Mouse (Mus musculus) hindbrain, embryonic 11.5 days (tissue): ENCODE data around the gene Usp45. TPM values are rescaled to one million over a fixed set of nuclear protein-coding genes. Genes with fewer than 3 reads are reported as not detected.

Source experiments
- ATAC-seq: fragments of 200-750 bp; cut with Nextera tagmentation; 2 replicates; pipeline ENCODE4 v1.8.0; 2017; ENCODE audit warnings: mild to moderate bottlenecking, moderate TSS enrichment, moderate library complexity; ENCODE audit not compliant: low FRiP score
- DNase-seq: peaks from one replicate; pipeline ENCODE4 v3.0.0-alpha.2; 2015; ENCODE audit warnings: low spot score
- H3K27ac ChIP-seq: fragments of 300-500 bp; sonication (generic); 2 replicates; pipeline ENCODE4 v1.5.1; 2014; ENCODE audit warnings: mild to moderate bottlenecking, low read depth, low read length
- H3K27me3 ChIP-seq: fragments of 300-500 bp; sonication (generic); 2 replicates; pipeline ENCODE4 v1.6.1; 2014; ENCODE audit warnings: mild to moderate bottlenecking, low read length, moderate library complexity, mixed read lengths; ENCODE audit not compliant: control insufficient read depth, insufficient read depth
- H3K36me3 ChIP-seq: fragments of 300-500 bp; sonication (generic); 2 replicates; pipeline ENCODE4 v1.6.1; 2014; ENCODE audit warnings: mild to moderate bottlenecking, low read length, moderate library complexity, mixed read lengths; ENCODE audit not compliant: control insufficient read depth, insufficient read depth
- H3K4me1 ChIP-seq: fragments of 300-500 bp; sonication (generic); replicated peaks from 2 replicates; pipeline ENCODE4 v1.6.1; 2014; ENCODE audit warnings: low read length, mixed read lengths; ENCODE audit not compliant: control insufficient read depth, insufficient read depth
- H3K4me2 ChIP-seq: fragments of 300-500 bp; sonication (generic); replicated peaks from 2 replicates; pipeline ENCODE4 v1.6.1; 2014; ENCODE audit warnings: mild to moderate bottlenecking, low read depth, low read length
- H3K4me3 ChIP-seq: fragments of 300-500 bp; sonication (generic); 2 replicates; pipeline ENCODE4 v1.5.1; 2014; ENCODE audit warnings: low read depth, low read length
- H3K9ac ChIP-seq: fragments of 300-500 bp; sonication (generic); 2 replicates; pipeline ENCODE4 v1.6.1; 2014; ENCODE audit warnings: low read depth, low read length
- H3K9me3 ChIP-seq: fragments of 300-500 bp; sonication (generic); 2 replicates; pipeline ENCODE4 v1.6.1; 2016; ENCODE audit warnings: low read length; ENCODE audit not compliant: control insufficient read depth
- WGBS: fragments of 180-500 bp; shearing (Covaris S2); extraction: QIAGEN DNeasy Blood & Tissue Kit; methylation state at CpG from one replicate; pipeline ENCODE4 v1.1.7; 2014; 5-methylcytosine and 5-hydroxymethylcytosine counted together
- polyA plus RNA-seq: library from polyadenylated mRNA; unstranded; fragments of >200 nt; fragmentation: Nextera tagmentation; extraction: Ambion mirVana; gene quantifications from 2 replicates; pipeline ENCODE4 v1.2.1, GENCODE M21; 2014

The Usp45 gene
- polyA plus RNA-seq, 1 experiment from 2014 or later, result 17.4 TPM

- DNase-seq, result no peak
- WGBS, result 93% methylated on average over 6 of the region's 6 CpGs
- Histone ChIP-seq H3K27ac (no peak overlapping the region), H3K9me3 (no peaks in the 10 kb centered on the region), H3K36me3 (no peaks in the 10 kb centered on the region), H3K4me1 (no peaks in the 10 kb centered on the region), H3K9ac (no peak overlapping the region), H3K4me2 (no peak overlapping the region), H3K27me3 (no peaks in the 10 kb centered on the region), H3K4me3 (no peak overlapping the region)
- no peak for ATAC-seq
These were observed 45.7 kb downstream of the Usp45 start for GRCm38 (mm10) chr4:21812635-21813034.

- no peaks in the 10 kb centered on the region for H3K4me1 ChIP-seq
- H3K36me3 ChIP-seq, result no peaks in the 10 kb centered on the region
- H3K9me3 ChIP-seq, result no peaks in the 10 kb centered on the region
- no peak overlapping the region for H3K9ac ChIP-seq
- H3K4me2 ChIP-seq, result no peak overlapping the region
- H3K4me3 ChIP-seq, result no peak overlapping the region
- H3K27ac ChIP-seq, result no peak overlapping the region
- ATAC-seq (peak; percentile 86), DNase-seq (peak; percentile 76)
- H3K27me3 ChIP-seq, result no peaks in the 10 kb centered on the region
- 41% methylated on average over 2 of the region's 2 CpGs for WGBS
These were observed 47.1 kb downstream of the Usp45 start for GRCm38 (mm10) chr4:21814029-21814428.

DNA sequence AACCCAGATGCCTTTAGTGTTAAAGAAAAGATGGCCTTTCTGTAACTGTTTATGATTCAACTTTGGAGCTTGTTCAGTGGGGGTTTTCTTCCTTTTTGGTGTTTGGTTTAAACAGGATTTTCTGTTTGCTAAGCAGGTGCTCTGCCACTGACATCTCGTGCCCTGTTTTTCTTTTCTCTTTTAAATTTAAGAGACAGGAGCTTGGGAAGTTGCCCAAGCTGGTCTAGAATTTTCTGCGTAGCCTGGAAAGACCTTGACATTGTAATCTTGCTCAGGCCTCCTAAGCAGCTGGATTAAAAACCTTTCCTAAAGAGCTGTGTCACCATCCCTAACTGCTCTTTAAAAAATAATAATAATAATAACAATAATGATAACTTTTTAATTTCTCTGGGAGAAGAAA lies 59.7 kb downstream of the Usp45 start:
- Histone ChIP-seq H3K36me3 (no peaks in the 10 kb centered on the region), H3K9ac (no peak overlapping the region), H3K9me3 (no peaks in the 10 kb centered on the region), H3K4me2 (no peak overlapping the region), H3K27ac (no peak overlapping the region), H3K4me3 (no peak overlapping the region), H3K4me1 (no peaks in the 10 kb centered on the region), H3K27me3 (no peaks in the 10 kb centered on the region)
- 89% methylated on average over 2 of the region's 2 CpGs for WGBS
- ATAC-seq (no peak), DNase-seq (no peak)

DNA sequence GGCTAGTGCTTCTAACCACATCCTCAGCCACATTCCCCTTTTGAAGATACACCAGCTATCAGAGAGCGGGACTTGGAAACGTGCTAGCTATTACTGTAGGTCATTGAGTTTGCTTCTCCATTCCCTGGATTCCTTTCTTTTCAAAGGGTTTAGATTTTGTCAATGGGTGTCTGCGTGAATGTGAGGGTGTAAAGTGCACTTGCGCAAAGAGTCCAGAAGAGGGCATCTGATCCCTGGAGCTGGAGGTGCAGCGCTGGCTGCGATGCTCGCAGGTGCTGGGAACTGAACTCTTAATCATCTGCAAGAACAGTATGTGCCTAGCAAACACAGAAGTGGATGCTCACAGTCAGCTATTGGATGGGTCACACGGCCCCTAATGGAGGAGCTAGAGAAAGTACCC lies 65.9 kb downstream of the Usp45 start:
- ATAC-seq (no peak), DNase-seq (no peak)
- Histone ChIP-seq H3K4me2 (no peak overlapping the region), H3K36me3 (no peaks in the 10 kb centered on the region), H3K9ac (no peak overlapping the region), H3K4me1 (no peaks in the 10 kb centered on the region), H3K4me3 (no peak overlapping the region), H3K27me3 (no peaks in the 10 kb centered on the region), H3K27ac (no peak overlapping the region), H3K9me3 (no peaks in the 10 kb centered on the region)
- 91% methylated on average over 8 of the region's 8 CpGs for WGBS

- no peaks in the 10 kb centered on the region for H3K36me3 ChIP-seq
- peak within 1 kb of the TSS; percentile 46 for H3K4me2 ChIP-seq
- peak within 1 kb of the TSS; percentile 94 for H3K9ac ChIP-seq
- 0 out of 2 replicates have a peak, but pooled peaks cover 5% of the 10 kb centered on the region for H3K4me1 ChIP-seq
- H3K9me3 ChIP-seq, result no peaks in the 10 kb centered on the region
- H3K27me3 ChIP-seq, result no peaks in the 10 kb centered on the region
- under 1% methylated on average over 50 of the region's 50 CpGs for WGBS
- DNase-seq, result peak; percentile 97
- peak; percentile 98 for ATAC-seq
- peak within 1 kb of the TSS; percentile 95 for H3K27ac ChIP-seq
- H3K4me3 ChIP-seq, result peak within 1 kb of the TSS; percentile 82
These were observed 80.7 kb downstream of the Usp45 start, which contains the start of gene Pnisr for GRCm38 (mm10) chr4:21847481-21848286. Pnisr (plus strand) TSS chr4:21847583.

DNA sequence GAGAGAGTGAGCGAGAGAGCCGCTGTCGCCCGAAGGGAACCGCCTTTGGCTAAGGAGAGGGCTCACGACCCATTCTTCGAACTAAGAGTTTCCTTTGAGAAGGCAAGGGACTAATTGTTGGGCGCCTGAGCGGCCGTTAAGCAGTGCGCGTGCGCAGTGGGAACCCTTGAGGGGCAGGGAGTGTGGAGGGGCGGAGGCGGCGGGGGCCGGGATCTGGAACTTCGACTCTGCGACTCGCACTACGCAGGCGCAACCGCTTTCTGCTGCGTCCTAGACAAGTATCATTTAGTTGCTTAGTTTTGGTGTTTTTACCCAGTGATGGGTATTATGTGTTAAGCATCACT lies 81.3 kb downstream of the Usp45 start:
- no peaks in the 10 kb centered on the region for H3K36me3 ChIP-seq
- H3K27ac ChIP-seq, result peak overlapping the region; percentile 95
- no peaks in the 10 kb centered on the region for H3K27me3 ChIP-seq
- DNase-seq (peak; percentile 93), ATAC-seq (peak; percentile 90)
- H3K9me3 ChIP-seq, result no peaks in the 10 kb centered on the region
- H3K4me3 ChIP-seq, result peak overlapping the region; percentile 82
- 0% methylated on average over 24 of the region's 24 CpGs for WGBS
- peak overlapping the region; percentile 15 for H3K4me2 ChIP-seq
- 0 out of 2 replicates have a peak, but pooled peaks cover 5% of the 10 kb centered on the region for H3K4me1 ChIP-seq
- H3K9ac ChIP-seq, result peak overlapping the region; percentile 94

DNA sequence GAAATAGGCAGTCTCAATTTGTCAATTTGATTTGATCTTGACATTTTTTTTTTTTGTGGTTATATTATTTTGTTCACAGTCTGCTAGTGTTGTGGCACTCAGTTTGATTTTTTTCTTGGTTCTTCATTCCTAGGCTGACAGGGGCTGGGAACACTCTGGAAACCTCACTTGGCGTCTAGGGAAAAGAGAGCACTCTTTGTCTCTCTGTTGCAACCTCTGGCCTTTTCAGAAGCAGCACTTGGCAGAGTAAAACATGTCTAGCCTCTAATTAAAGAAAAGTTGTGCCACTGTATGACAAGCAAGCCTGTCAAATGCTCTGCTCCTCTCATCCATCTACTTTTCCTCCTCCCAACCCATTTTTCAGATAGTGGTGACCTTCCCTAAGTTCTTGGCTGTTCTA lies 90.5 kb downstream of the Usp45 start:
- no peak for ATAC-seq
- H3K36me3 ChIP-seq, result peaks cover 6% of the 10 kb centered on the region; the same call in 1 of the 2 replicates
- DNase-seq, result no peak
- no peak overlapping the region for H3K4me3 ChIP-seq
- no peaks in the 10 kb centered on the region for H3K9me3 ChIP-seq
- no peak overlapping the region for H3K9ac ChIP-seq
- 70% methylated on average over 1 of the region's 1 CpGs for whole genome bisulfite sequencing
- no peak overlapping the region for H3K27ac ChIP-seq
- no peaks in the 10 kb centered on the region for H3K27me3 ChIP-seq
- no peaks in the 10 kb centered on the region for H3K4me1 ChIP-seq
- no peak overlapping the region for H3K4me2 ChIP-seq

DNA sequence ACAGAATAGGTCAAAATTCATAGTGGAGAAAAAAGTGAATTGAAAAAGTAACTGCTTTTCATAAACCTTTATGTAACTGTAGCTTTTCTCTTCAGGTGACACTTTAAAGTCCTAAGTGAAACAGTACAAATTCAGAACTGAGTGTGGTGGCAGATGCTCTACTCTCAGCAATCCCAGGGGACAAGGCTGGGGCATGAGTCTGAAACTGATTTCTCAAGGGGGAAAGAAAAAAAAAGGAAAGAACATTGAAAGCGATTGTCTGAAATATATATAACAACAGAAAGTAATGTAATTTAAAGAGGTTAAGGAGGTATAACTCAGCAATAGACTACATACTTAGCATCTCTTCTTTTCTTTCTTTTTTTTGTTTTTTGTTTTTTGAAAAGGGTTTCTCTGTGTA lies 98.3 kb downstream of the Usp45 start:
- WGBS, result 93% methylated on average over 1 of the region's 1 CpGs
- no peak overlapping the region for H3K9ac ChIP-seq
- no peak overlapping the region for H3K27ac ChIP-seq
- no peaks in the 10 kb centered on the region for H3K27me3 ChIP-seq
- DNase-seq, result no peak
- no peak overlapping the region for H3K4me2 ChIP-seq
- no peak for ATAC-seq
- no peak overlapping the region for H3K4me3 ChIP-seq
- no peaks in the 10 kb centered on the region for H3K9me3 ChIP-seq
- no peaks in the 10 kb centered on the region for H3K4me1 ChIP-seq
- peaks cover 15% of the 10 kb centered on the region for H3K36me3 ChIP-seq

GRCm38 (mm10) chr4:21878776-21879175 lies 111.8 kb downstream of the Usp45 start:
- ATAC-seq (no peak), DNase-seq (no peak)
- Histone ChIP-seq H3K9me3 (no peaks in the 10 kb centered on the region), H3K4me2 (peak overlapping the region; percentile 46), H3K4me1 (no peaks in the 10 kb centered on the region), H3K27ac (no peak overlapping the region), H3K4me3 (peak overlapping the region; percentile 64; the same call in 1 of the 2 replicates), H3K27me3 (no peaks in the 10 kb centered on the region), H3K36me3 (no peaks in the 10 kb centered on the region), H3K9ac (no peak overlapping the region)
- 32% methylated on average over 6 of the region's 6 CpGs for WGBS
